ENCODE assay signal across 20 mouse cellular contexts in genomic region chr5:115083492-115083891, GRCm38 (mm10). TPM values are rescaled to one million over a fixed set of nuclear protein-coding genes. Genes with fewer than 3 reads are reported as not detected.
"Had no signal": no experiment of that assay in that cellular context is flagged by ENCODE, and none has a peak within 500 bp of the region (broad histone marks: within the 10 kb centered on the region; RNA-seq: fewer than 3 reads in every experiment).

No protein-coding gene starts in this region.

- H3K4me2 ChIP-seq: kidney, embryonic 15.5 days; limb, embryonic 13.5 days; liver, embryonic 12.5 days; liver, embryonic 15.5 days; midbrain, embryonic 12.5 days; midbrain, embryonic 15.5 days; neural tube, embryonic 13.5 days; stomach, embryonic 15.5 days had no signal

- H3K27me3 ChIP-seq: kidney, embryonic 15.5 days; limb, embryonic 13.5 days; liver, embryonic 12.5 days; liver, embryonic 15.5 days; midbrain, embryonic 12.5 days; midbrain, embryonic 15.5 days; neural tube, embryonic 13.5 days; stomach, embryonic 15.5 days had no signal

- H3K27ac ChIP-seq: kidney, embryonic 15.5 days; limb, embryonic 10.5 days; limb, embryonic 13.5 days; liver, embryonic 12.5 days; liver, embryonic 15.5 days; midbrain, embryonic 12.5 days; midbrain, embryonic 15.5 days; neural tube, embryonic 13.5 days; stomach, embryonic 15.5 days had no signal

- H3K9me3 ChIP-seq: kidney, embryonic 15.5 days; limb, embryonic 10.5 days; limb, embryonic 13.5 days; liver, embryonic 12.5 days; liver, embryonic 15.5 days; midbrain, embryonic 12.5 days; midbrain, embryonic 15.5 days; neural tube, embryonic 13.5 days; stomach, embryonic 15.5 days had no signal

- H3K4me1 ChIP-seq: kidney, embryonic 15.5 days; limb, embryonic 10.5 days; limb, embryonic 13.5 days; midbrain, embryonic 12.5 days; midbrain, embryonic 15.5 days; neural tube, embryonic 13.5 days; stomach, embryonic 15.5 days had no signal

- ATAC-seq: intestine, postnatal 0 days; liver, embryonic 12.5 days; midbrain, embryonic 15.5 days had no signal

- H3K9ac ChIP-seq: kidney, embryonic 15.5 days; limb, embryonic 13.5 days; liver, embryonic 12.5 days; liver, embryonic 15.5 days; midbrain, embryonic 12.5 days; midbrain, embryonic 15.5 days; neural tube, embryonic 13.5 days; stomach, embryonic 15.5 days had no signal

- DNase-seq: kidney, adult 2 months; kidney, postnatal 10 days; kidney, postnatal 36 days; liver; lung, adult 2 months; lung, postnatal 14 days; lung, postnatal 4 days; retina, postnatal 1 day; right cerebral cortex, postnatal 25 days; spleen, adult 18-20 months had no signal

- H3K4me3 ChIP-seq: kidney, embryonic 15.5 days; limb, embryonic 10.5 days; limb, embryonic 13.5 days; liver, embryonic 12.5 days; liver, embryonic 15.5 days; midbrain, embryonic 12.5 days; midbrain, embryonic 15.5 days; neural tube, embryonic 13.5 days; stomach, embryonic 15.5 days had no signal

RNA-seq across cellular contexts. Expression of gene Gm10401, which starts 14.6 kb away (rescaled TPM):
- polyA plus RNA-seq: kidney, adult 2 months; lung, adult 2 months had no signal
